Mouse (Mus musculus) ES-E14 (cell line): ENCODE data around the gene Acpp. TPM values are rescaled to one million over a fixed set of nuclear protein-coding genes. Genes with fewer than 3 reads are reported as not detected.

Experiments used
- DNase-seq: peaks from one replicate; pipeline ENCODE4 v3.0.0-alpha.2; 2013; ENCODE audit warnings: low read depth, low spot score
- H3K27ac ChIP-seq: 2 replicates; pipeline ENCODE4 v1.5.1; 2012; ENCODE audit warnings: low read depth, mild to moderate bottlenecking, low read length, moderate library complexity, mixed read lengths; ENCODE audit not compliant: poor library complexity, insufficient read depth, severe bottlenecking
- H3K36me3 ChIP-seq: 2 replicates; pipeline ENCODE4 v1.6.1; 2012; ENCODE audit warnings: mild to moderate bottlenecking, low read length, moderate library complexity, mixed read lengths; ENCODE audit not compliant: control insufficient read depth, poor library complexity, insufficient read depth, severe bottlenecking
- H3K4me1 ChIP-seq, 2 experiments: fragments of 150-350 bp in 1 of 2; sonication (generic) in 1 of 2; 2 replicates each; pipeline ENCODE4 v1.6.1; 2012; ENCODE audit warnings: low read length in 2 of 2, mild to moderate bottlenecking in 1 of 2, mixed read lengths in 1 of 2; ENCODE audit not compliant: control insufficient read depth in 2 of 2, insufficient read depth in 2 of 2, poor library complexity in 1 of 2
- H3K4me3 ChIP-seq, 2 experiments: fragments of 150-350 bp in 1 of 2; sonication (generic) in 1 of 2; 2 replicates each; pipeline ENCODE4 v1.5.1; 2012; ENCODE audit warnings: low read length in 2 of 2, low read depth in 1 of 2, mild to moderate bottlenecking in 1 of 2, mixed read lengths in 1 of 2; ENCODE audit not compliant: insufficient read depth in 1 of 2, poor library complexity in 1 of 2, severe bottlenecking in 1 of 2
- H3K9ac ChIP-seq: 2 replicates; pipeline ENCODE4 v1.6.1; 2012; ENCODE audit warnings: low read depth, mild to moderate bottlenecking, low read length, mixed read lengths; ENCODE audit not compliant: poor library complexity, insufficient read depth, severe bottlenecking
- H3K9me3 ChIP-seq: fragments of 150-350 bp; sonication (generic); 2 replicates; pipeline ENCODE4 v1.6.1; 2012; ENCODE audit warnings: low read depth, mild to moderate bottlenecking, low read length; ENCODE audit not compliant: control insufficient read depth, insufficient read depth
- CHD2 ChIP-seq: IDR thresholded peaks from 2 replicates; pipeline ENCODE4 v1.6.1; 2014; ENCODE audit warnings: mild to moderate bottlenecking, low read depth, low read length, inconsistent platforms
- HCFC1 ChIP-seq: IDR thresholded peaks from 2 replicates; pipeline ENCODE4 v1.6.1; 2012; ENCODE audit warnings: low read length, inconsistent platforms, borderline replicate concordance; ENCODE audit not compliant: insufficient read depth
- MAFK ChIP-seq: IDR thresholded peaks from 2 replicates; pipeline ENCODE4 v1.6.1; 2014; ENCODE audit warnings: mild to moderate bottlenecking, low read depth, low read length, inconsistent platforms; ENCODE audit not compliant: insufficient read depth
- ZC3H11A ChIP-seq: IDR thresholded peaks from 2 replicates; pipeline ENCODE4 v1.6.1; 2012; ENCODE audit warnings: low read depth, mild to moderate bottlenecking, inconsistent platforms, low read length, borderline replicate concordance
- ZNF384 ChIP-seq: IDR thresholded peaks from 2 replicates; pipeline ENCODE4 v1.6.1; 2012; ENCODE audit warnings: low read depth, low read length, inconsistent platforms
- in situ Hi-C, 2 experiments: fragments of 600-800 bp; cut with MboI; formaldehyde crosslinking; loops; one replicate each; pipeline ENCODE4 v1.15.1; 2025; ENCODE audit warnings: low sequenced_read_pairs in 2 of 2, inconsistent platforms in 1 of 2; ENCODE audit not compliant: unreplicated experiment in 2 of 2
- total RNA-seq: library from RNA; depleted of rRNA; stranded (reverse); fragments of 300-350 nt; gene quantifications from 2 replicates; pipeline ENCODE4 v1.2.3, GENCODE M21; 2012

The Acpp gene
- total RNA-seq, 1 experiment: 2.5 TPM

GRCm38 (mm10) chr9:104271642-104272041 is 65.9 kb downstream of the Acpp start:
- peaks cover 2 to 6% of the 10 kb centered on the region in 2 experiments; a peak in 2 of 4 replicates for H3K4me1 ChIP-seq
- TF ChIP-seq ZC3H11A: no peak
- TF ChIP-seq ZNF384: no peak
- no peak for TF ChIP-seq HCFC1
- TF ChIP-seq MAFK: no peak
- TF ChIP-seq CHD2: no peak
- no peak overlapping the region for H3K9ac ChIP-seq
- in situ Hi-C loops: no loop called here
- H3K9me3 ChIP-seq: no peaks in the 10 kb centered on the region
- no peak overlapping the region for H3K4me3 ChIP-seq
- no peak overlapping the region for H3K27ac ChIP-seq
- H3K36me3 ChIP-seq: no peaks in the 10 kb centered on the region
- no peak for DNase-seq

DNA sequence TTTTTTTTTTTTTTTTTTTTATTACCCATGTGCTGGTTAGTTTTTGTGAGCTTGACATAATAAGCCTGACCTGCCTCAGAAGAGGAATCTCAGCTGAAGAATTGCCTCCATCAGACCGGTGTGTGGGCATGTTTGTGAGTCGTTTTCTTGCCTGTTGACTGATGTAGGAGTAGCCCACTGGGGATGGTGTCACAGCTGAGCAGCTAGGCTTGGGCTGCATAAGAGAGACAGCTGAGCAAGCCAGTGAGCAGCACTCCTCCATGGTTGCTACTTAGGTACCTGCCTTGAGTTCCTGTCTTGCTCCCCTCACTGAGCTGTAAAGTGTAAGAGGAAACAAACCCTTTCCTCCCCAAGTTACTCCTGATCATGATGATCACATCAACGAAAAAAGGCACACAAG is 67.6 kb downstream of the Acpp start:
- no peaks in the 10 kb centered on the region for H3K9me3 ChIP-seq
- no peaks in the 10 kb centered on the region for H3K4me1 ChIP-seq
- in situ Hi-C loops: no loop called here

GRCm38 (mm10) chr9:104269349-104269871 is 68.1 kb downstream of the Acpp start:
- H3K27ac ChIP-seq: no peak overlapping the region
- no peaks in the 10 kb centered on the region for H3K36me3 ChIP-seq
- H3K9me3 ChIP-seq: no peaks in the 10 kb centered on the region
- H3K4me3 ChIP-seq: no peak overlapping the region
- in situ Hi-C loops: no loop called here
- no peak for DNase-seq
- no peak overlapping the region for H3K9ac ChIP-seq
- TF ChIP-seq CHD2 (no peak), MAFK (peak; percentile 43; the same call in 1 of the 2 replicates), ZC3H11A (no peak)
- no peaks in the 10 kb centered on the region for H3K4me1 ChIP-seq

More for the DNA sequence above, 67.6 kb downstream of the Acpp start:
- Histone ChIP-seq H3K4me3 (no peak overlapping the region), H3K36me3 (no peaks in the 10 kb centered on the region), H3K27ac (no peak overlapping the region), H3K9ac (no peak overlapping the region)
- DNase-seq: no peak
- TF ChIP-seq ZNF384 (no peak), ZC3H11A (no peak), HCFC1 (no peak), CHD2 (no peak), MAFK (no peak)

GRCm38 (mm10) chr9:104264567-104264966 is 73.0 kb downstream of the Acpp start:
- no peak for TF ChIP-seq MAFK
- TF ChIP-seq HCFC1: no peak
- no peak for TF ChIP-seq ZNF384
- TF ChIP-seq ZC3H11A: no peak
- no peak for TF ChIP-seq CHD2
- H3K9ac ChIP-seq: no peak overlapping the region
- no peaks in the 10 kb centered on the region for H3K36me3 ChIP-seq
- H3K9me3 ChIP-seq: no peaks in the 10 kb centered on the region
- H3K27ac ChIP-seq: no peak overlapping the region
- in situ Hi-C loops: no loop called here
- no peak overlapping the region for H3K4me3 ChIP-seq
- DNase-seq: no peak
- peaks cover 4 to 6% of the 10 kb centered on the region in 2 experiments; a peak in 1 of 4 replicates for H3K4me1 ChIP-seq

DNA sequence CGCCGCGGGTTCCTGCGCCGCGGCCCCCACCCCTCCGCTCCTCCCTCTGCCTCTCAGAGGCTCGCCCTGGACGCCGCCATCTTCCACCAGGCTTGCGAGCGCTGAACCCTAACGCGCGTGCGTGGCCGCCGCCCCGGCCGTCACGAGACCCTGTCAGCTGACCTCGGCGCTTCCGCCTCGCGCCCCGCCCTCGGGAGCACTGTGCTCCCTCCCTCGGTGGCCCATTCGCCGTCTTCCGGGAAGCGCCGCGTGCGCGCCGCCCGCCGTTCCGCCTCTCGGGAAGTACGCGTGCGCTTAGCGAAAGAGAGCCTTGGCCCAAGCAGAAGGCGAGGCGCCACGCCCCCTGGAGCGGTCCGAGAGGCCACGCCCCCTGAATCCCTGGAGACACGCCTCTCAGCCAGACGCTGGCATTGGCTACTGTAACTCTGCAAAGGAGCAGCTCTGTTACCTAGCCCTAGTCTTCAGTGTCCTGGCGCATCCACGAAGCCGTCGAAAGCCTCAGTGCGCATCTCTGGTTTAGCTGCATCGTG is 74.7 kb downstream of the Acpp start, which contains the start of gene Dnajc13:
Dnajc13 (minus strand) TSS at position 108 of the 530 bp plus-strand sequence.
- Histone ChIP-seq H3K36me3 (no peaks in the 10 kb centered on the region), H3K27ac (peak within 1 kb of the TSS; percentile 73), H3K9me3 (no peaks in the 10 kb centered on the region), H3K4me3 (peak within 1 kb of the TSS; percentile 85 to 87), H3K9ac (peak within 1 kb of the TSS; percentile 91), H3K4me1 (peaks cover 4 to 6% of the 10 kb centered on the region in 2 experiments; a peak in 1 of 4 replicates)
- TF ChIP-seq HCFC1 (peak; percentile 63), ZNF384 (no peak)
- in situ Hi-C loops: no loop called here
- DNase-seq: peak; percentile 93
